ENCODE assay signal across 24 mouse cellular contexts in the genomic region with DNA sequence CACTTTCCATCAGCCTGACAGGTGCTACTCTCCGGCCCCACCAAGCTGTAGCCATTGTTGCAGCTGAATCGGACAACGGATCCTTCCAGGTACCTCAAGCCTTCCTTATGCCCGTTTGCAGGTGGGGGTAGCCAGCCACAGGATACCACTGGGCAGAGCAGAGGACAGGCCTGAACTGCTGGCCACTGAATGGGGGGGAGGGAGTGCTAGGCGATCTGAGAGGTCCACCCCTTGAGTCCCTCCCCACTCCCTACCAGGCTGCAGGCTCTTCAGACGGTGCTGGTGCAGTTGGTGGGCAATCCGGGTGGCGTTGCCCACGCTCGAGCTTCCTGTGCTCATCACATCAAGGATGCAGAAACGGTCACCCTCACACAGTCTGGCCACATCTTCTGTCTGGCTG. TPM values are rescaled to one million over a fixed set of nuclear protein-coding genes. Genes with fewer than 3 reads are reported as not detected.
A peak's percentile ranks its signal among the peaks of the same experiment; 100 is the strongest.
DNase-seq lines count a peak whose midpoint lies in the region; ATAC-seq lines count a peak whose summit lies in the region.
"Had no signal": no experiment of that assay in that cellular context is flagged by ENCODE, and none has a peak within 500 bp of the region (broad histone marks: within the 10 kb centered on the region; RNA-seq: fewer than 3 reads in every experiment).

No protein-coding gene starts in this region.

- H3K9me3 ChIP-seq in hindbrain, embryonic 16.5 days (ENCODE audit: control insufficient read depth, low read length) = no peaks in the 10 kb centered on the region
- H3K9me3 ChIP-seq: hindbrain, embryonic 13.5 days; limb, embryonic 10.5 days; limb, embryonic 15.5 days; liver, embryonic 13.5 days; megakaryocyte, embryonic 14.5 days had no signal

- DNase-seq in cerebellum, adult 9-10 months = peak; percentile 22
- DNase-seq in kidney, postnatal 10 days = peak; percentile 3
- DNase-seq in kidney, postnatal 36 days = no peak
- DNase-seq in spleen, postnatal 10 days (ENCODE audit: low spot score in 2 of 2) = peak; percentile 4 to 12
- no peak for DNase-seq in spleen, postnatal 36 days (ENCODE audit: low spot score in 2 of 2)
- DNase-seq: adrenal gland, postnatal 14 days; heart, postnatal 4 days; kidney, postnatal 14 days; liver, embryonic 13.5 days; lung, adult 18-20 months; midbrain, embryonic 14.5 days; right cerebral cortex, postnatal 25 days; thymus, postnatal 4 days had no signal

- no peaks in the 10 kb centered on the region for H3K36me3 ChIP-seq in hindbrain, embryonic 16.5 days (ENCODE audit: control insufficient read depth, insufficient read depth, low read length)
- H3K36me3 ChIP-seq: hindbrain, embryonic 13.5 days; limb, embryonic 10.5 days; limb, embryonic 15.5 days; liver, embryonic 13.5 days had no signal

- no peaks in the 10 kb centered on the region for H3K4me1 ChIP-seq in hindbrain, embryonic 16.5 days (ENCODE audit: control insufficient read depth, insufficient read depth, low read depth, low read length)

- H3K4me3 ChIP-seq in hindbrain, embryonic 16.5 days (ENCODE audit: low read length) = no peak overlapping the region
- H3K4me3 ChIP-seq: erythroblast, embryonic 14.5 days; hindbrain, embryonic 13.5 days; limb, embryonic 10.5 days; limb, embryonic 15.5 days; liver, embryonic 13.5 days; megakaryocyte, embryonic 14.5 days had no signal

- H3K9ac ChIP-seq in hindbrain, embryonic 16.5 days (ENCODE audit: low read depth, low read length) = no peak overlapping the region
- H3K9ac ChIP-seq: hindbrain, embryonic 13.5 days; limb, embryonic 15.5 days; liver, embryonic 13.5 days had no signal

- H3K27me3 ChIP-seq in hindbrain, embryonic 16.5 days (replicated peaks; ENCODE audit: control insufficient read depth, insufficient read depth, low read length) = no peaks in the 10 kb centered on the region
- H3K27me3 ChIP-seq: hindbrain, embryonic 13.5 days; limb, embryonic 15.5 days had no signal

- H3K4me2 ChIP-seq in hindbrain, embryonic 16.5 days (ENCODE audit: low read length) = no peak overlapping the region
- H3K4me2 ChIP-seq: hindbrain, embryonic 13.5 days; limb, embryonic 15.5 days; liver, embryonic 13.5 days had no signal

- 88% methylated on average over 11 of the region's 11 CpGs for WGBS in hindbrain, embryonic 16.5 days

- H3K27ac ChIP-seq in hindbrain, embryonic 16.5 days (ENCODE audit: low read depth, low read length) = no peak overlapping the region
- H3K27ac ChIP-seq: hindbrain, embryonic 13.5 days; limb, embryonic 10.5 days; limb, embryonic 15.5 days; liver, embryonic 13.5 days; stomach, postnatal 0 days had no signal

- no peak for ATAC-seq in cerebellum, adult (ENCODE audit: insufficient number of reproducible peaks, low FRiP score, low TSS enrichment)
- no peak for ATAC-seq in hindbrain, embryonic 16.5 days
- ATAC-seq: forebrain, embryonic 16.5 days; intestine, postnatal 0 days; lung, postnatal 0 days had no signal

RNA-seq across cellular contexts. Expression of gene Susd2, which starts 6.1 kb away (rescaled TPM):
- 10.5 and 11.9 TPM in 2 replicates for polyA plus RNA-seq in hindbrain, embryonic 16.5 days (2015; fragmentation: Nextera tagmentation; extraction: Ambion mirVana)

RNA-seq across cellular contexts. Expression of gene Ggt5, which starts 48.6 kb away (rescaled TPM):
- 2.9 and 3.5 TPM in 2 replicates for polyA plus RNA-seq in hindbrain, embryonic 16.5 days (2015; fragmentation: Nextera tagmentation; extraction: Ambion mirVana)
- polyA plus RNA-seq: erythroblast, embryonic 14.5 days had no signal

Comparison
In these comparisons a context has a peak if more than half of its experiments do, and no peak if none do; other contexts are left out.
1. DNase-seq: peak in cerebellum, adult 9-10 months (single experiment), kidney, postnatal 10 days (single experiment) and spleen, postnatal 10 days (2 of 2); none in kidney, postnatal 36 days (0 of 2) and spleen, postnatal 36 days (0 of 2).